Mouse (Mus musculus) CH12.LX (cell line): Measurements from ENCODE around the gene Gen1.

Experiments used
- CHD1 ChIP-seq: IDR thresholded peaks from 2 replicates; pipeline ENCODE4 v1.6.1; 2012; ENCODE audit warnings: low read depth, low read length, improper control_type of control experiment, inconsistent platforms
- CTCF ChIP-seq, 2 experiments: IDR thresholded peaks in 1 of 2; conservative IDR thresholded peaks in 1 of 2; 2 replicates each; pipeline ENCODE4 v1.5.1; 2011 to 2012; ENCODE audit warnings: low read depth in 2 of 2, low read length in 2 of 2, improper control_type of control experiment in 1 of 2, inconsistent platforms in 1 of 2, mild to moderate bottlenecking in 1 of 2, moderate library complexity in 1 of 2
- HCFC1 ChIP-seq: IDR thresholded peaks from 2 replicates; pipeline ENCODE4 v1.6.1; 2012; ENCODE audit warnings: low read depth, mild to moderate bottlenecking, inconsistent platforms, low read length, improper control_type of control experiment
- KAT2A ChIP-seq: IDR thresholded peaks from 2 replicates; pipeline ENCODE4 v1.6.1; 2012; ENCODE audit warnings: low read length, improper control_type of control experiment, inconsistent platforms; ENCODE audit not compliant: insufficient replicate concordance
- MAZ ChIP-seq: IDR thresholded peaks from 2 replicates; pipeline ENCODE4 v1.6.1; 2012; ENCODE audit warnings: low read depth, mild to moderate bottlenecking, inconsistent platforms, low read length, improper control_type of control experiment, moderate library complexity
- NRF1 ChIP-seq: IDR thresholded peaks from 2 replicates; pipeline ENCODE4 v1.6.1; 2014; ENCODE audit warnings: low read depth, mild to moderate bottlenecking, inconsistent platforms, low read length, improper control_type of control experiment, moderate library complexity
- POLR2A ChIP-seq: IDR thresholded peaks from 2 replicates; pipeline ENCODE4 v1.6.1; 2011; ENCODE audit warnings: low read depth, mild to moderate bottlenecking, improper control_type of control experiment, low read length
- SMC3 ChIP-seq: IDR thresholded peaks from 2 replicates; pipeline ENCODE4 v1.6.1; 2011; ENCODE audit warnings: low read depth, low read length, improper control_type of control experiment
- TCF12 ChIP-seq: IDR thresholded peaks from 2 replicates; pipeline ENCODE4 v1.6.1; 2014; ENCODE audit warnings: low read depth, mild to moderate bottlenecking, inconsistent platforms, low read length, improper control_type of control experiment
- ZC3H11A ChIP-seq: IDR thresholded peaks from 2 replicates; pipeline ENCODE4 v1.6.1; 2012; ENCODE audit warnings: low read depth, mild to moderate bottlenecking, inconsistent platforms, low read length, improper control_type of control experiment

DNA sequence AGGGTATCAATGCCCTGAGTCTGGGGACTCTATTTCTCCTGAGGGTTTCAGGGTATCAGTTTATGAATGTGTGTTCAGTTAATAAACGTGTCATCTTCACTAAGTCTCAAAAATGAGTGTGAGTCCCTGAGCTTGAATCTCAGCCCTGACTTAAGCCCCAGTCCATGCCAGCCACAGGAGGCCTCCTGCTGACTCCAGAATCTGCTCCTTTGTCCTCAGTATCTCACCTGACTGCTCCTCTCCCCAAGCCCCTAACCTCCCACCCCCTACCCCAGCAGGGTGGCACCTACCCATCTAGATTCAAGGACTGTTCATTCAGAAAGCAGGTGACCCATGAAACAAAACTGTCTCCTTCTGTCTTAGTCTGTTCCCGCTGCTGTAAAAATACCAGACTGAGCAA lies 67.0 kb downstream of the Gen1 start:
- TF ChIP-seq POLR2A = no peak
- no peak for TF ChIP-seq CTCF (conservative IDR thresholded peaks at IDR 0.05 in 1 of 2, IDR thresholded peaks at IDR 0.05 in 1 of 2; ENCODE audit: low read depth in 2 of 2, low read length in 2 of 2)
- TF ChIP-seq NRF1 = no peak
- no peak for TF ChIP-seq CHD1
- no peak for TF ChIP-seq KAT2A
- TF ChIP-seq TCF12 = no peak
- TF ChIP-seq SMC3 = no peak
- TF ChIP-seq ZC3H11A = no peak
- TF ChIP-seq MAZ = no peak
- no peak for TF ChIP-seq HCFC1
